Mouse (Mus musculus) stomach, postnatal 0 days (tissue): ENCODE measurements around the gene Wnt4.

Experiments
- CTCF ChIP-seq: IDR thresholded peaks from 2 replicates; pipeline ENCODE4 v1.5.1; 2016; ENCODE audit warnings: antibody characterized with exemption, low read depth, mild to moderate bottlenecking, moderate library complexity
- EP300 ChIP-seq: optimal IDR thresholded peaks from 2 replicates; pipeline ENCODE3; 2016; ENCODE audit warnings: antibody characterized with exemption

GRCm38 (mm10) chr4:137282122-137282521 lies 4.8 kb downstream of the Wnt4 start:
- TF ChIP-seq CTCF (no peak), EP300 (no peak)
